In the genomic region with DNA sequence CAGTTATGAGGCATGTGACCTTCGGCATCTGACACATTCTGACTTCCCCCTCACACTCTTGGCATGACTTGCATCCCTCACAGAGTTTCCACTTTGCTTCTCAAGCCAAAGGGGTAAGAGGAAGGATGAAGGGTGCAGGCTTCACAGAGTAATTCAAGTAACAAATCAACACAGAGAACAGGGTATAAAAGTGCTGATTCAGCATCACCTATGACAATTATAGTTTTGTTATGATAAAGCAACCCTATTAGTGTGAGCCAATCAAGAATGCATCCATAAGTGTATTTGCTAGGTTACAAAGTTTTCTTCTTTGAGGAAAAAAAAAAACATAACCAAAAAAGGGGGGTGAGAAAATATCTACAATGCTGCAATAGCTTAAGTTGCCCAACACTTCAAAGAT, we compare ENCODE assay signal across 16 mouse cellular contexts.
"Had no signal": no experiment of that assay in that cellular context is flagged by ENCODE, and none has a peak within 500 bp of the region (broad histone marks: within the 10 kb centered on the region; RNA-seq: fewer than 3 reads in every experiment).

No protein-coding gene starts in this region.

- H3K4me2 ChIP-seq: neural tube, embryonic 13.5 days; neural tube, embryonic 15.5 days; stomach, embryonic 15.5 days had no signal

- H3K36me3 ChIP-seq: neural tube, embryonic 13.5 days; neural tube, embryonic 15.5 days; stomach, embryonic 15.5 days had no signal

- H3K4me3 ChIP-seq: neural tube, embryonic 13.5 days; neural tube, embryonic 15.5 days; stomach, embryonic 15.5 days had no signal

- H3K9me3 ChIP-seq: neural tube, embryonic 13.5 days; neural tube, embryonic 15.5 days; stomach, embryonic 15.5 days had no signal

- DNase-seq: retina, postnatal 1 day; right cerebral cortex, adult 18-20 months; right cerebral cortex, postnatal 14 days; right cerebral cortex, postnatal 25 days; right cerebral cortex, postnatal 4 days; spleen, adult 18-20 months; thymus, adult 18-20 months; thymus, adult 2 months; thymus, postnatal 14 days; thymus, postnatal 25 days; thymus, postnatal 36 days; thymus, postnatal 4 days had no signal

- H3K27me3 ChIP-seq: neural tube, embryonic 13.5 days; neural tube, embryonic 15.5 days; stomach, embryonic 15.5 days had no signal

- H3K4me1 ChIP-seq: neural tube, embryonic 13.5 days; neural tube, embryonic 15.5 days; stomach, embryonic 15.5 days had no signal

- H3K9ac ChIP-seq: neural tube, embryonic 13.5 days; neural tube, embryonic 15.5 days; stomach, embryonic 15.5 days had no signal

- H3K27ac ChIP-seq: neural tube, embryonic 13.5 days; neural tube, embryonic 15.5 days; stomach, embryonic 15.5 days; stomach, postnatal 0 days had no signal
